Mouse (Mus musculus) R1 (cell line): ENCODE measurements at regions not wholly inside any gene's neighbourhood (a gene's known extent, or its start where the extent isn't known, plus 50 kb on each side); places are given as distances from the start of the nearest gene placed in this dataset.

ENCODE experiments used
- DNase-seq: peaks from one replicate; pipeline ENCODE4 v3.0.0-alpha.2; 2018; ENCODE audit warnings: low read depth, low spot score

- no peak for DNase-seq
Measured at GRCm38 (mm10) chr15:68811041-68811440, 2310.3 kb upstream of the Lrrc6 start.

DNA sequence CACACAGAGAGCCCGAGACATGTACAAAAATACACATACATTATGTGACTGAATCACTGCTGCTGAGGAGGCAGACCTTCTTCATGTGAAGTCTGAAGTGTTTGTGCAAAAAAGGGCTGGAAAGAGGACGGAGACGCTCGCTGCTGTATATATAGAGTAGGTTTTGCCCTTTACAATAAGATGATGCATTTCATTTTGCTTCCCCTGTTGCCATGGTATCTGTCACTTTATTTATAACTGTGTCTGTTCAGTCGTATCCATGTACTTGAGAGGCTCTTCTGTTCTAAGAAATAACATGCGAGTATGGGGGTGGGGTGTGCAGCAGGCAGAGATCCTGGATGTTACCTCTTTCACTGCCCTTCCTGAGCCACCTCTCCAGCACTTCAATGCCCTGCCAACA is 2309.9 kb upstream of the Lrrc6 start:
- no peak for DNase-seq

DNA sequence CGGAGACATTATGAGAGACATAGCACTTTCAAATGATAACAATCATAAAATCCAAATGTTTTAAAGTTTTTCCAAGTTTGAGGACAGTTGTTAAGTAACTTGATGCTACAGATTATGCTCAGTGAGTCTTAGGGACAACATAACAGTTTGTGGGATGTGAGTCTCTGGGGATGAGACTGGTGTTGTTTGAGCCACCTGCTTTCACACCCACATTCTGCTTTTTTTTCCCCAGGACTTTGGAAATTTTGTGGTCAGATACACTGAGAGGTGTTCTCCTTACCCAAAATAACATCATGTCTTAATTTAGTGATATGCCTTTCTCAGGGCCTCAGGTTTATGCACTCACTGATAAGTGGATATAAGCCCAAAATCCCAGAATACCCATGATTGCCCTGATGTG is 2307.5 kb upstream of the Lrrc6 start:
- DNase-seq = no peak

DNA sequence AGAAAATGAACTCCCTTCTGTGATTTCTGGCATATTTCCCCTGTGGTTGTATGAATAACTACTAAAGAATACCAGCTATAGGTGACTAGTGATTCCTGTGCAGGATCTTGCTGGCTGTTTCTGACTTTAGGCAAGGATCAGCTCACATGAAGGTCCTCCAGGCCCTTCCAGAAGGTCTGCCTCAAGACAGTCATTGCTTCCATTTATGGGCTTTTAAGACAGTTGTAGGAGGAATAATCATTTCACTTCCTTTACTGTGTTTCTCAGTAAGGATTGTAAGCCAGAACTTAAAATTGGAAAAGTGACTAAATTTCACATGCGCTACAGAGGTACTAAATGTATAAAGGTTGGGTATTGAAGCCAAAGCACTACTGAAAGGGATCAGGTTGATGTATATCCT is 2303.5 kb upstream of the Lrrc6 start:
- no peak for DNase-seq

- no peak for DNase-seq
Measured at GRCm38 (mm10) chr15:68801763-68802162, 2301.1 kb upstream of the Lrrc6 start.

DNA sequence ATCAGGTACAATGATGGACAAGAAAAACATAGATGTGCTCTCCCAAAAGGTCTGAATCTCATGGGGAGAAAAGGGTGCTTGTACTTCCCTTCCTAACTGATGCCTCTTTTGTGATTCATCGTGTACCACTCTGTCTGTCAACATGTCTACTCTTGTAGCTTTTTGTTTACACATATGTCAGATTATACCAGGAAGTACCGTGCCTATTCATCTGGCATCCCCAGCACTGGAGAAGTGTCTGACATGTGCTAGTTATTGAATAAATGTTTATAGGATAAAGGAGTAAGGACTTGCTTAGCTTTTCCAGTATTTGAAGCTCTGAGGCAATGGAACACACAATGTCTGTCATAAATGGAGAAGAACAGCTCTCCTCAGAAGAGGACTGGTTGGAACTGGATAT is 2296.7 kb upstream of the Lrrc6 start:
- no peak for DNase-seq

DNA sequence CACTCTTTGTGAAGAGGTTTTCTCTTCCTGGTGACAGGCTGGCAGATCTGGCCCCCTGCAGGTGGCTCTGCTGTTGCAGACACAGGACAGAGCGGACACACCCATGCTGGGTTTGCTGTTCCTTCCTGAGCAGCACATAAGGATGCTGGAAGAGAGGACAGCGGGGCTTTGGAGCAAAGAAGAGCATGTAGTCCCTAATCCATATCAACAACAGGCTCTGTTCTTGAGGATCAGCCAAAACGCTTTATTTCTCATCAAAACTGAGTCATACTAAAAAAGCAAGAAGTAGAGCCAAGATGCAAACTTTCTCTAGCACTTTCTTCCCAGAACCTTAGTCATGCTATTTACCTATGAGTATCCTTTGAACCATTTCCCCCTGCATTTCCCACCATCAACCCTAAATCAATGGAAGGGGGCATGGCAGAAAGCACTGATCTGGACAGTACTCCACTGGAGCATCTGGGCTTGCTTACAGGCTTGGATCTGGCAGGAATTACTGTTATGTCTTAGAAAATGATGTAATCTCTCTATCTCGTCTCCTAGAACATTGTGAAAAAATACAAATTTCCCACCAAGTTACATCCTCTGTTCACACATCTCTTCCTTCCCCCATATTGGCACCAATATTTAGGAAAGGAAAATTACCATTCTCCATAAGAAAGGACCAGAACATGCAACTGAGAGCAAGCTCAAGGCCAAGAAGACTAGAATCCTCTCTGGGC is 2294.7 kb upstream of the Lrrc6 start:
- no peak for DNase-seq

- DNase-seq = no peak
Measured at GRCm38 (mm10) chr15:68759948-68760347, 2259.2 kb upstream of the Lrrc6 start.

DNA sequence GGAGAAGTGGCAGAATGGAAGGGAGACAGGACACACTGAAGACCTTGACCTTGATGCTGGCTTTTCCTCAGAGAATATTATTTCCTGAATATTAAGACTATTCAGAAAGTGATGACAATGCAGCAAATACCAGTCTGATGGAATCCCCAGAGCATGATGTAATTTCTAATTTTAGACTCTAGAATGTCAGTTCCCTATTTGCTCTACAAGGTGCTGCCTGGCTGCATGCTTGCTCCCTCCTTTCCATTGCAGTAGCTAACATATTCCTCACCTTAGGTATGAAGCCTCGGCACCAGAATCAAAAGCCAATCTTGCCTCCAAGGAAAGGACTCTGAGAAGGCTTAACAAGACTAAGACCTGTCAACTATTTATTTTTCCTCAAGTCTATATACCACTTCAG is 2254.5 kb upstream of the Lrrc6 start:
- DNase-seq = no peak

- DNase-seq = no peak
Measured at GRCm38 (mm10) chr15:68754834-68755233, 2254.1 kb upstream of the Lrrc6 start.

DNA sequence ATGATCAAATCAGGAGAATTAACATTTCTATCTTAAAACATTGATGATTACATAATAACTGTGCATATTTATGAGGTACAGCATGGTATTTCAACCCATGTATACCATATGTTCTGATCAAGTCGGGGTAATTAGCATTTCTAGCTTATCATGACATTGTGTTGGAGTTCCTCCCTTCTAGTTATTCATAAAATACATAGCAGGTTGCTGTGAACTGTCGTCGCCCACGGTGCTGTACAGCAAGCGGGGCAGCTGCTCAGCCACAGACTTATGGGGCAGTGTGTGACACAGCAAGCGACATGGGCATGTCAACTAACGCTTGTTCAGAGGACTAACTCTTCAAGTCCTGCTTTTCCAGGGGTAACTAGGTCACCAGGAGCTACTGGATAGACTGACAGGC is 2238.6 kb upstream of the Lrrc6 start:
- DNase-seq = no peak

- no peak for DNase-seq
Measured at GRCm38 (mm10) chr15:68721250-68721649, 2220.5 kb upstream of the Lrrc6 start.

- no peak for DNase-seq
Measured at GRCm38 (mm10) chr15:68719486-68719885, 2218.8 kb upstream of the Lrrc6 start.

DNA sequence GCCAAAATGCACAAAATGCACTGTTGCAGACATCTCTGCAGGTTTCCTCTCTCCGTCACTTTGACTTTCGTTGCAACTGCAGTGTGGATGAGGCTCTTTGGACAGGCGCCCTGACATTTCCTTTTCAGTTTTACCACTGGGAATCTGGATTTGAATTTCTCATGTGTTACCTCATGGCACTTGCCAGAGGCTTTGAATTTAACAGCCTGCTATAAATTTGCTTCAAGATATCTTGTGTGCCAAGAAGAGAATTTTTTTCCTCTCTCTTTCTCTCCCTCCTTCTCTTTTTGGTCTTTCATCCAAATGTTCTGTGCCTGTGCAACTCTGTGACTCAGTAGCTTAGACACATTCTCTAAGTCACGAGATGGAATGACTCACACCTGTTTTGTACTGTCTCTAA is 2213.6 kb upstream of the Lrrc6 start:
- DNase-seq = no peak

DNA sequence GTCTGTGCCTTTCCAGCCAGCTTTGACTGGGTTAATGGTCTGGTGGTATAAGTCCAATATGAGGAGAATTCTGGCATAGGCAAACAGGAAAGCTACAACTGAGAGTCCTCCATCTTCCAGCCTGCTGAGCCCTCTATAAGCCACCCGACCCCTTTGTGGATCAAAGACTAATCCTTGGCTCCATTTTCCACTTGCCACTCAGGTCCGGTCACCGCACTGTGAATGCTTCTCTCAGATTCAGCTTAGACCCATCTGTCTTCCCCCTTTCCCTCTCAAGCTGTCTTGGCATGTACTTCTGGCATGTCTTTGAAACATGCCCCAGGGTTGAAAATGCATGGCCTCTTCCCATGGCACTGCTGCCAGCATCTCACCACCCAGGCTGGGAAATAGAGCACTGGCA is 2206.6 kb upstream of the Lrrc6 start:
- DNase-seq = no peak

DNA sequence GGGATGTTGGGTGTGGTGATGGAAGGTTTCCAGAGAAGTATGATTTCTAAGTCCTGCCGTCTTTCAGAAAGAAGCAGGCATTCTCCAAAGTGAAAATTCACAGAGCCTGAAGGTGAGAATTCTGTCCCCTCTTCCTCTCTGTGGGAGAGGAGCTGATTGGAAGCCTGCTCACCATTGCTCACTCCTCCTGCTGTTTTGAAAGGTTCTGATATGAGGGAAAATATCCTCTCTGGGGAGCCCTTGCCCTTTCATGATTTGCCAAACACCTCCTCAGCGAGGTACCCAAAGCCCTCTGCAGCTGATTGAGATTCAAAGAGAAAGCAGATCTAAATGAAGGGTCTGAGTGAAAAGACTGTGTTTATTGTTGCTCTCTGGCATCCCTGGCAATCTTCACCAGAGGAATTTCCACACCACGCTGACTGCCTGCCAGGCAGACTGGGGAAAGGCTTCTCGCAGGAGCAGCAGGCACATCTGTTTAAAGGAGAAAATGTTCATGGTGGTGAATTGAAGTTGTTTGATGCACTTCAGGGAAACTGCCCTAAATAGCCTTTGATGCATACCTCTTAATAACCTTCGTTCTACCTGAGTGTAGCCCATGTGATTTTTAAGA is 2194.4 kb upstream of the Lrrc6 start:
- no peak for DNase-seq

- no peak for DNase-seq
Measured at GRCm38 (mm10) chr15:68667462-68667861, 2166.8 kb upstream of the Lrrc6 start.

DNA sequence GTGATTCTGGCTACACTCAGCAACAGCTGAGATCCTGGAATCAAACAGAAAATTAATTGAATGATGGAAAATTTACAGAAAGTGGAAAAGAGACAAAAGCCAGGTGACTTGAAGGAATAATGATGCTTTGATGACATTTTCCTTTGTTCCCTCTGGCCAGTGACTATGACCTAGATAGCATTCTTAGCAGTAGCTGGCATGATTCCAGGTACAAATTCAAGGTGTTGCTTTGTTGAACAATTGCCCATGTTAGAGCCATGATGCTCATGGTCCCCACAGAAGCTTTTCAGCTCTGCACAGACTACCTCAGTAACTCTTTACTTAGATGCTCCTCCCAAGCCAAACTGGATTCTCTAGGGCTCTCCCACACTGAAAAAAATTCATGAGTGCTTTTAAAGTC is 2164.6 kb upstream of the Lrrc6 start:
- DNase-seq = no peak

GRCm38 (mm10) chr15:68656722-68657121 is 2156.0 kb upstream of the Lrrc6 start:
- DNase-seq = no peak

GRCm38 (mm10) chr15:68655046-68655445 is 2154.3 kb upstream of the Lrrc6 start:
- no peak for DNase-seq

DNA sequence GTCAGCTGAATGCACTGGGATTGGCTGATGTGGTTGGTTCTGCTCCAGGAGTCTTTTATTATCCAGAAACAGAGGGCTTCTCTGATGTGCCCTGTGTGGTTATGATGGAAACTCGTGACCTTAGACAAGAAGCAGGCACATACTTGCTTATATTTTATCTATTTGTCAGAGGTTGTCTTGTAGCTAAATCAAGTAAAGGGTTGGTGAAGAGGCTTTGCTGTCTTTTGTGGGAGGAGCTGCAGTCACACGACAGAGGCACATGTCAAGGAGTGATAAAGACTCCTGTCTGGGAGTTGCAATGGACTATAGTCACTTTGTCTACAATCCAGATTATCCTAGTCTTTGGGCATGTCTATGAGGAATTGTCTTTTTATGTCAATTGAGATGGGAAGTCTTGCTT is 2149.9 kb upstream of the Lrrc6 start:
- DNase-seq = no peak

GRCm38 (mm10) chr15:68650033-68650432 is 2149.3 kb upstream of the Lrrc6 start:
- no peak for DNase-seq

DNA sequence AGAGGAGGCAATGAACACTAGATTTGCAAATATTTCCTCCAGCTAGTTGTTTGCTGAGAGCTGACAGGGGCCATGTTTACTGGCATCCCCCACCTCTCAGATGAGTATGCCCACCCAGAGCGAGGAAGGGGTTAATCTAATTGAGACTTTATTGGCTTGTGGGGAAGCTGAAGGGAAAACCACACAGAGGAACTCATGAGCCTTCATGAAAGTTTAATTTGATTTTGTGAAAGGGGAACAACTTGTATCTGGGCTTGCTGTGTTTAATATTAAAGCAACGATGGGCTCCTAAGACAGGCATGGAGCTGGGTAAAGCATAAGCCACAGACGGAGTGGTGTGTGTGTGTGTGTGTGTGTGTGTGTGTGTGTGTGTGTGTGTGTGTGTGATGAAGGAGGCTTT is 2146.2 kb upstream of the Lrrc6 start:
- no peak for DNase-seq

- DNase-seq = no peak
Measured at GRCm38 (mm10) chr15:68644862-68645261, 2144.2 kb upstream of the Lrrc6 start.
